Mouse (Mus musculus) heart, adult 9 months (tissue): ENCODE measurements around the gene Fermt3.

ENCODE experiments used
- DNase-seq, 2 experiments: peaks; one replicate each; pipeline ENCODE4 v3.0.0; 2022; ENCODE audit warnings: low spot score in 2 of 2

Fermt3 gene

DNA sequence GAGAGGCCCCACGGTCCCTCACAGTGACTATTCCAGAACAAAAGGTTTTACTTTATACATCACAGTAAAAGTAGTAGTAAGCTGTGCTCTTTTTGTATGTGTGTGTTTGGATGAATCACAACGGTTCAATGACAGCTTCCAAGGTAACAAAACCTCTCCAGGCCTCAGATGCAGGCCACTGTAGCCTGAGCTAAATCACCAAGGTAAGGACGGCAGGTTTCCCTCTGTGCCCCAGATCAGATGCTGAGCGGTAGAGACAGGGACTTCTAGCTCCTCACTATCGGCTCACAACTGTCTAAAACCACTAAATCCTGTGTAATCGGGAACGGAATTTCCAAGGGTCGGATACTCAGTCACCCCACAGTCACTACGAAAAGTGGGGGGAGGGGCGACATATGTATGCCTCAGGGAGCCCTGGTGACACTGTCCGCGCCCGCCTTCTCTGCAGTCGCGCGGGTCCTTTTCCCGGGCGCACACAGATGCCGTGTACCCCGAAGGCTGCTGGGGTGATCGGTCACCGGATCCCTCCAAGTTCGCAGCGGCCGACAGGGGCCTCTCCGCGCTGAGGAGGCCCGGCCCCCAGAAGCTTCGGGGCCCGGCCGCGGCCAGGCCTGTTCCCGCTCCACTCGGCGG lies 19.9 kb upstream of the Fermt3 start:
- DNase-seq: peak in 1 of 2 experiments; percentile 51

DNA sequence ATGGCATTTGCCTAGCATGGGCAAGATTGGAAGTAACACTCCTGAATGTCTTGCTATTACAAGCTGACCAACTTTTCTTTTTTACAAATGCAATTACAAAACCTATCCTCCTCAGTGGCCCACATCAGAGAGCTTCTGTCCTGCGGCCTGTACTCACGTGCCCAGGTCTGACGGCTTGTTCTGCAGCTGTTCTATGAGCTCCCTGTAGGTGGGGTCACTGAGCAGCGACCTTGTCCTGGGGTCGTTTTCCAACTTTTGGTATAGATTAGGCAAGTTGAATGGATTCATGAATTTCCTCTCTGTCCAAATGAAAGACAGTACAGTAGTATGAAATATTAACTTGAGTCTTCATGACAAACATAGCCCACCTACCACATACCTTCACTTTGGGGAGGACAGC lies 14.7 kb upstream of the Fermt3 start:
- no peak for DNase-seq

DNA sequence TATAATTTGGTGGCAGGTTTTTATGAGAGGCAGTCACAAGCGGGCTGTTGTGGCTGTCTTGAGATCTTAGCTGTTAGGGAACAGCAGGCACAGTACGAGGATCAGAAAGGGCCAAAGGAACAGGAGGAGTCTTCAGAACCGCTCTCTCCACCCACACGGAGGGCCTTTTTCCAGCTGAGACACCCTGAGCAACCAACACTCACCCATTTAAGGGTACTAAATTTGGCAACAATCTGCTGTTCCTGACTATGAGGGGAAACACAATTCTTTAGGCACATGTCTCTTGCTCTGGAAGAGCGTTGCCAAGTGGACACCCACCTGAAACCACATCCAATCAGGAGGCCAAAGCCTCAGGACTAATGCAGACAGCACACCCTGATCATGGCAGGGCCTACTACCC lies 10.3 kb upstream of the Fermt3 start:
- no peak for DNase-seq

DNA sequence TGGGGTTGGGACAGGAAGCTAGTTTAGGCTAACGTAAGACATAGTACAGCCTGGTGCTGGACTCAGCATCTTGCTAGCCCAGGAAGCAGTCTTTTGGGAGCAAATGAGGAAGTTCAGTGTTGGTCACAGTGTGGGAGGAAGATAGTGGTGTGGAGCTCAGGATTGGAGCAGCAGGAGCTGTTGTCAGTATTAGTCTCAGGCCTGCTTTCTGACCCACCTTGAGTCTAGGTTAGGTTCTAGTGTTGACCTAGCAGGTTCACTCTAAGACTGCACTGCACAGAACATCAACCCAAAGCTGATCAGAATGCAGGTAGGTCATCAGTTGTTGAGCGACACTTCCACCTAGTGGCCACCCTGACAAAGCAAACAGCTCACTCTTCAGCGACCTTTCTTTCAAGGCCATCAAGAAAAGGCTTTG lies 964 bp upstream of the Fermt3 start:
- peak; percentile 41 to 46 for DNase-seq

DNA sequence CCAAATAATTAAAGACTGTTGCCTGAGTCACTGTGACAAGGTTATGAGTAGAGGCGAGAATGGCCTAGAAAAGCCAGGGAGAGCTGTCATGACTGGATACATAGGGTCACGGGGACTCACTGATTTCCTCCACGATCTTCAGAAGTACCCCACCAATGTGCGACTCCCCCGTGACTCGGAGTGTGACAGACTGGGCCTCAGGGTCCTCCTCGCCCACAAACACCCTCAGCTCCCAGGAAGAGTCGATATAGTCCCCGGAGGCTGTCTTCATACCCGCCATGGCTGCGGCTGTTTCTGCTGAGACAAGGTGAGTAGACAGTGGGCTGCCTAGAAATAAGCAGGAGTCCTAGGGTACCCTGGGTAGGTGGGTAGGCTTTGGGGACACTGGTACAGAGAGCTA lies 723 bp downstream of the Fermt3 start:
- no peak for DNase-seq

DNA sequence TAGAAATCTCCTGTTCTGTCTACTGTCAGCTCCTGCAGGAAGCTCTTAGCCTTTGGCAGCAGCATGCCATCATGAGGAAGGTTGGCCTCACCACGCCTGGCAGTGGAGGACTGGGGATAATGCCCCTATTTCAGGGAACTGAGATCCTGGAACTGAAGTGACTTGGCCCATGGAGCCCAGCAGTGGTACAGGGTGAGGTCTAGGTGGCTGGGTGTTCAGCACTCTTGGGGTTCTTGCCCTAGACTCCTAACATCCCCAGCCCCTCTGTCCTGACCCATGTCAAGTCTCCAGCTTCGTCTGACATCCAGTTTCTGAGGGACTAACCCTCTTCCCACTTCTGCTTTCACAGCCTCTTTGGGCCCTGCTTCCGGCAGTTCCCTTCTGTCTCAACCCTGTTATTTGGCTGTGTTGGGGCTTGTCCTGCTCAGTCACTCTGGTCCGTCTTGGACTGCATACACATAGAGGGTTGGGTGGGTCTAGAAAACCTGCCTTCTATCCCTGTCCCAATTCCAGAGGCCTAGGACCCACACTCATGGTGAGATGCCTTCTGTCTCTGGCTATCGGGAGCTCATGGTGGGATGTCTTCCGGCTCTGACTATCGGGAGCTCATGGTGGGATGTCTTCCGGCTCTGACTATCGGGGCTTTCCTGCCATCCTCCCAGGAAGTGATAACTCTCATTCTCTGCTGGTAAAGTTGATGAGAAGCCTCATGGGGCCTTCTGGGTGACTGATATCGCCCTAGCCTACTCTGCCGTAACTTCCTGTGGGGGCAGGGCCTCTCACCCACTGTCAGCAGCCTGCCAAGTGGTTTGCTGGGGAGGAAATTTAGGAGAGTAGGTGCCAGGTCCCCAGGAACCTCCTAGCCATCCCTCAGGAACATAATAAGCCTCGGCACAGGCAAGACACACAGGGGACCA lies 1.5 kb downstream of the Fermt3 start:
- no peak for DNase-seq

DNA sequence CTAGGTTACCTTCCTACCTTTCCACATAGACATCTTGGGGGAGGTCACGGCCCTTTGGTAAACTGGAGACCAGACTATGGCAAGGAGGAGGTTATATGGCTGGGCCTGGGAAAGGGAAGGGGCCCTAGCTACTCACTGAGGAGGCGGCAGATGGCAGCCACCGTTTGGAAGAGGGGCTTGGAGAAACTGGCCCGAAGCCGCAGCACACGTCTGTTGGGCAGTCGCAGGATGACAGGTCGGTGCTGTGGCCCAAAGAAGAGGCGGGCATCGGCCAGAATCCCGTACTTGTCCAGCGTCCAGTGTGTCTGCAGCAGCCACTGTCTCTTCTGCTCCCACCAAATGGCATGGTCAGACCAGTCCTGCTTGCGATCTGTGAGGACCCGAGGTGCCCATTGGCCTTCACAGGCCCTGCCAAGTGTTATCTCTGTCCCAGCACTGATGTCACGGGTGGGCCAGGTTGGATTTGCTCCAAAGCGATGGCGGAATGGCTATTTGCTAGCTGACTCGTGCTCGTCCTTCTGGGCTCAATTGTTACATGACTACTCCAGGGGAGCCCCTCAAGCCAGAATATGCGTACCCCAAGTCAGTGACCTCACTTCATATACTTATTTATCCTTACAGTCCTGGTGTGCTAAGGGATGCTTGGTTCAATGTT lies 4.7 kb downstream of the Fermt3 start:
- DNase-seq: no peak

DNA sequence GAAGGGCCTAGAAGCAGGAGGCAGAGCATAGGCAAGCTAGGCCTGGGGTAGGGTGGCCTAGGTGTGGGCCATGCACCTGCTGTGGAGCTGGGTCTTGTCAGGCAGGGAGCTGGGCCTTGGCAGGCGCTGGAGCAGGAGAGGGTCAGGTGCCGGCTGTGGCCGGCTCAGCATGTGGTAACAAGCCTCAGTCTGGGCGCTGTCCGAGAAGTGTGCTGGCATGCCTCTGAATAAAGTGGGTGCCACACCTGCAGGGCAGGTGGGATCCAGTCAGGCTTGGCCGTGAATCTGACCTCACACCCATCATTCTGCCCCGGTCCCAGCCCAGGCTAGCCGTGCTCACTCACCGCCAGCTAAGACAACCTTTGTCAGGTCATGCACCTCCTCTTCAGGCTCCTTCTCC lies 5.3 kb downstream of the Fermt3 start:
- DNase-seq: no peak

DNA sequence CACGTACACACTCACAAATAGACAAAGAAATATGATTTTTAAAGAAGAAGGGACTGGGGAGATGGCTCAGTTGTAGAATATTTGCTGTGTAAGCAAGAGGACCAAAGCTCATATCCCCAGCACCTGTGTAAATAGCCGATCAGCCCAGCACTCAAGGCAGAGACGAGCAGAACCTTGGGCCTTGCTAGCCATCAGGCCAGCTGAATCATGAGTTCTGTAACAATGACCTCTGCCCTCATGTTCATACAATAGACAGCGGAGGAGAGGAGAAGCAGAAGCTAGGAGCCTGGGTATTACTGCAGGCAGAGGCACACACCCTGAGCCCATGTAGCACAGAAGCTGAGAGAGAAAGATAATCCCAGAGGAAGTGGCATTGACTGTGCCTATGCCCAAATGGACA lies 6.8 kb downstream of the Fermt3 start:
- DNase-seq: no peak

DNA sequence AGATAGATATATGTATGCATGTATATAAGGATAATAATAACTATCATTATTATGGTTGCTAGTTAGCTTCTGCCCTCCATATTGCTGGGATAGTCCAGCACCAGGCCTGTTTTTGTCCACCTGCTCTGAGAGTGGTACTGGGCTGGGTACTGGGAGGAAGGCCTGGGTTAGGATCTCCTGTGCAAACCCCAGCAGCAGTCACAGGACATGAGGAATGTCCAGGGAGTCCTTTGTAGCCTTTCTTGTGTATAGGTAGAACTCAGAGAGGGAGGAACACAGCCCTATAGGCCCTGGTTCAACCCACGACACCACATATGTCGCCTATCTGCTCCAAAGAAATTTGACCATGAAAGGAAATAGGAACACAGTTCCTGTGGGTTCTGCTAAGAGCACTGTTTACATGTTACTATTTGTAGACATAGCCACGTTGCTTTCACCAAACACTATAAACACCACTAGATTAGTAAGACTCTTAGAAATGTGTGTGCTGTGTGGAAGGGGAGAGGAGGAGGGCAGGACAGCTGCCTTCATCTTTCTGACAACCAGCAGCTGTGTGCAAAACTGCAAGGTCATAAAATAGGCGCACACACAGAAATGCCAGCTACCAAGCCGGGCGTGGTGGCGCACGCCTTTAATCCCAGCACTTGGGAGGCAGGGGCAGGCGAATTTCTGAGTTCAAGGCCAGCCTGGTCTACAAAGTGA lies 12.2 kb downstream of the Fermt3 start:
- DNase-seq: no peak

DNA sequence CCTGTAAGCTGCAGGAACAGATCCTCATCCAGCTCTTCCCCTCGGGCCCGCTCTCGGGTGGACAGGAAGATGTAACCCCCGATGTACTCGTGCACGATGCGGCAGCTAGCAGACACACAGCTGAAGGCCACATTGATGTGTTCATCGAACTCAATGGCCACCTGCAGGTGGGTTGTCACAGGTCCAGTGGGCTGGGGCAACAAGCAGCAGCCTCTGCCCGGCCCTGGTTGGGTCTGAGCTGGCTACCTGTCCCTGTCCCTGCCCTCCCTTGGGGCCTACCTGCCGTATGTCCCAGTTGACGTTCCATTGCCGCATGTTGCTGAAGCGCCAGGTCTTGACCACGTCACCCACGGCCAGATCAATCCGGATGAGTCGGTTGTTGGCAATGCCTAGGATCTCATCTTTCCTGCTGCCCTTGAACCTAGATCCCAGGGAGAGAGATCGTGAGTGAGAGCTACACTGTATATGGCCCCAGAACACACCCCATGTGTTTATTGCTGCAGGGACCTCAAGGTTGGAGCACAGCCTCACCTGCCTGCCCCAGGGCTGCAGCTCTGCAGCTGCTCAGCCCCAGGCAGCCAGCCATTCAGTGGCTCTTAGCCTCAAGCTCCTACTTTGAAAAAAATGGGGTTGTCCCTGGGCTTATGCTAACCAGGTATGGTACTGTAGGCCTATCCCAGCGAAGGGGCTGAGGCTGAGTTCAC lies 19.8 kb downstream of the Fermt3 start:
- no peak for DNase-seq

DNA sequence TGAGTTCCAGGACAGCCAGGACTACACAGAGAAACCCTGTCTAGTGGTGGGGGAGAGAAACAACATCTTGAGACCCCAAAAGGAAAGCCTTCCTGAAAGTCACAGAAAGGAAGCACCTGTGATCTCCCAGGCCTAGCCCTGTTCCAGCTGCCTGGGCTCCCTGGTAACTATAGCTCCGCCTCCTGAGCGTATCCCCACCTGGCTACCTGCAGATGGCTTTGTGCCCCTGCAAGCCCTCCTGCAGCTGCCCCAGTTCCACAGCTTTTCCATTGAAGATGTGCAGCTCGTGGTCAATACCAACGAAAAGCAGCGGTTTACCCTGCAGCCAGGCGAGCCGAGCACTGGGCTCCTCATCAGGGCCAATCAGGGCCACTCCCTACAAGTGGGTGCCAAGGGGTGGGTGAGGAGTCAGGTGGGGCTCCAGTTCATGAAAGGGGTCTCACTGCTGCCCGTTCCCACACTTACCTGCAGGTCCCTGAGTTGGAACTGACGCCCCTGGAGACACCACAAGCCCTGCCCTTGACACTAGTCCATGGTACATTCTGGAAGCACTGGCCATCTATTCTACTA lies 21.5 kb downstream of the Fermt3 start:
- DNase-seq: no peak

DNA sequence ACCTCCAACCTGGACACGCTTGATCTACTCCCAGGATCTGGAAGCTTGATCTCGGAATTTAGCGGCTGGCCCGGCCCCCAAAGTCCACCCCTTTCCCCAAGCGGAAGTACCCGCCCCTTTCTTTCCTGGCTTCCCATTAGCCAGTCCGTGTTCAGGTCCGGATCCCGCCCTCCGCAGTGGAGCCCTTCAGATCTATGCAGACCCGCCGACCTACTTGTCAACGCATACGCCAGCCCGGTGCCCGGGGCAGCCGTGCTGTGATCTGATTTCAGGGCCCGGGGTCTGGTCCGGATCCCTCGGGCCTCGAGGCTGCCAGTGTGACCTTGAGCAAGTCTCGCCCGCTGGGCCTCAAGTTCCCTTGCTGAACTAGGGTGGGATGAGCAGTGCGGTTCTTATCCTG lies 23.3 kb downstream of the Fermt3 start, which contains the start of the genes Nudt22 and Trpt1:
Gene Nudt22 (minus strand): TSS at position 112 of the 400 bp plus-strand sequence.
Gene Trpt1 (plus strand): TSS at position 126 of the 400 bp plus-strand sequence.
- peak; percentile 91 to 93 for DNase-seq

DNA sequence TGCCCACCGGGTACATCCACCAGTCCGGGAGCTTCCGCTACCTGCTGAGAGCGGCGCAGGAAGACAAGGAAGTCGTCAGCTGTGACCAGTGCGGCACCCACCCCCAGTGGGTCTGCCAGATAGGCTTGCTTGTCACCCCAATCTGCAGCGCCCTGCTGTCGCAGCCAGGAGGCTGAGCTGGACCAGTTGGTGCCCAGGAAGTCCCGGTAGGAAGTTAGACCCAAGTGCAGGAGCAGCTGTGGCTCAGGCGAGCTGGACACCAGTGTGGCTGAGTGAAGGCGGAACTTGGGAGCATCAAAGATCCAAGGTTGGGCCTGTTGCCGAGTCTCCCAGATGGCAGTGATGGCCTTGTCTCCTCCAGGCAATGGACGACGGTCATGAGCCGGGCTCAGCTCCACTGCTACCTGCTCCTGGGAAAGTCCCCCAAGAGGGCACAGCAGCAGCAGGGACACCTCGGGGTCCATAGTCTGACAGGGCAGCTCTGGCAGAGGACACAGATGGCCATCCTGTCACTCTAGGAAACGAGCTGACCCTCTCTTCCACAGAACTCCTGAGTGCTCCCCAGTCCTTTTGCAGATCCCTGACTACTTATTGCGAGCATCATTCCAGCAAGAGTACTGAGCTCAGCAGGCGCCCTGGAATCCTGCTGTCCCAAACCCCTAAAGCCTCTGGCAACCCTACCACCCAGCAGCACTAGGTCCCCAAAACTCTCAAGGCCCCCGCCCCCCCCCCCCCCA lies 23.8 kb downstream of the Fermt3 start:
- DNase-seq: no peak

DNA sequence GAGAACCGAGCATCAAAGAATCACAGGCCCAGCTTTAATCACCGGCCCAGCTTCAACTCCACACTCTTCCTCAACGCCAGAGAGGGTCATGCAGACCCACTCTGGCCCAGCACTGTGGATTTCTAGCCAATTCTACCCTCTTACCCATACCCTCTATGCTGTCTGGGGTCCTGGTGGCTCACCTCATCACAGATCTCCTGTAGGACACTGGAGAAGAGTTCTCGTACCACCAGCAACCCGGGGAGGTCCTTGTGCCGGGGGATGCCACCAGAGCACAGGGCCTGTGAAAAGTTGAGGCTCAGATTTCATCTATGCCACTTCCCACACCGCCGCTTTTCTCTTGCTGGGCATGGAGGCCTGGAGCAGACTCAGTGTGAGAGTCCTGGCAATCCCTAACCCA lies 24.8 kb downstream of the Fermt3 start:
- DNase-seq: no peak

DNA sequence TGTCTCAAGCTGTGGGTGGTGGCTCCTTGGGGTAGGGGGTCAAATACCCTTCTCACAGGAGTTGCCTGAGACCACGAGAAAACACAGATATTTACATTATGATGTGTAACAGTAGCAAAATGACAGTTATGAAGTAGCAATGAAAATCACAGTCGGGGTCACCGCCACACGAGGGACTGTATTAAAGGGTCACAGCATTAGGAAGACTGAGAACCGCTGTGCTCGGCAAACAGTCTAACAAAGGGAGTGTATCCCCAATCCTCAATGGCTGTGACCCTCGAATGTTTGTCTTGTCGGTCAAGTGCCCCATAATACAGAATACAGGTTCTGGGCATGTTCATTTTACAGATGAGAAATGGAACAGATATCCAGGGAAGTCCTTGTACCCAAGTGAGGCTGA lies 25.3 kb downstream of the Fermt3 start:
- DNase-seq: no peak

DNA sequence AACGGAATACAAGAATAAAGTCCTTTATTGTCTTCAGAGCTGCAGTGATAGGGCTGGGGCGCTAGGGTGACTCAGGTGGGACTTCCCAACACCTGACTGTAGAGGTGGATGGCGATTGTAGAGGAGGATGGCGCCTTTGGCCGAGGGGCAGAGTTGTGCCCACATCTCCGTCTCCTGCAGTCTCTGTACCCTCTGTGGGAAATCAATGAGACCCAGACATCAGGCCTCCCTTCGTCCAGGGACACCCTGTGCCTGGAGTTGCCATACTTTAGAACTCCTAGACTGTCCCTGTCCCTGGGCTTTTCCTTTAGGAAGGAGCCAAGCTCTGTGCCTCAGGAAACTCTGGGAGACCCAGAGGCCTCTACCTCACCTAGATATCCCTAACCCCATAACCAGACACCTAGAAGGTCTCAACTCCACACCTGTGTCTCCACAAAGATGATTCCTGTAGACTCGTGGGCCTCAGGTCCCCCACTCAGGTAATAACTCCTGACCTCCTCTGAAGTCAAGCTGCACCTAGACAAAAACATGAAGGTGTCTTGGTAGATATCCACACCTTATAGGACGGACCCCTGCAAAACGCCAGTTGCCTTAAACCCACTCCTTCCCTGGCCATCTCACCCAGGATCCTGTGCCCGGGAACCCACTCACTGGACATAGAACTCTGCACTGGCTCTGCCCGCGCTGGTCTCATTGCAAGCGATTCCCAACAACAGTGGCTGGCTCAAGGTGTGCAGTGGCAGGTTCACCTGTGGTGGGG lies 26.1 kb downstream of the Fermt3 start:
- no peak for DNase-seq

DNA sequence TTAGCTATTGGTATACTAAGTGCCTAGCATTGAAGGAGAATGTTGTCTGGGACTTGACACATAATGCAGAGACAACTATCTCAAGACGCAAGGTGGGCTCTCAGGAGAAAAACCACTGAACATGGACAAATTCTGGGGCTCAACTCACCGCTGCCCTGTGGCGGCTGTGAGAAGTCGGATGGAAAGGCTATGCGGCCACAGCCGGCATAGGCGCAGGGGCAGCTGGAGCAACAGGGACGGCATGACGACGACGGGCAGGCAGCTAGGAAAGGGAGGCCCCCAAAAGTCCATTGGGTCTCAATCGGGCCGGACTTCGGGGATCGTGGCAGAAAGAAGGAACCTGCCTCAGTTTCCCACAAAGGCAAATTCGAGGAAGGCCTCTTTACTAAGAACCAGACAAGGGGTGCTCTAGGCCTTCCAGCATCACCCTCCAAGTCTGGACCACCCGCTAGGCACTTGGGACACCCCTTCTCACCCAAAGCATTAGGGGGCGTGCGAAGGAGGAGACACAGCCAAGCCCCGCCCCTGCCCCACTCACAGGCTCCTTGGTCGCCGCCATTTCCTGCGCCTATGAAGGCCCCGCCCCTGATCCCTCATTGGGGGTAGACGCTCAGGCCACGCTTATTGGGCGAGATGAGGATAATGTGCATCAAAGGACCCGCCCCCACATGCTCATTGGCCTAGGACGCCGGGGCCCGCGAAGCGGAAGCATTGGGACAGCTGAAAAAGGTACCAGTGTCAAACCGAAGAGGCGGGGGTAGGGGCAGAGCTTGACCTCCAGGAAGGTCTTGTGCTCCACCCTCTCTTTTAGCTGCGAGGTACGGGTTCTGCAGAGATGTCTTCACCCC lies 27.0 kb downstream of the Fermt3 start, which contains the start of gene Dnajc4:
Gene Dnajc4 (minus strand): TSS at position 562 of the 848 bp plus-strand sequence.
- peak; percentile 97 for DNase-seq
